Mouse (Mus musculus): ENCODE results near the gene Zfr2. TPM values are rescaled to one million over a fixed set of nuclear protein-coding genes. Genes with fewer than 3 reads are reported as not detected.

Zfr2 gene
- total and polyA plus RNA-seq, 3 experiments = 0.81 to 1.4 TPM; not detected in 1

- peak; percentile 45 for DNase-seq (ENCODE audit: low read depth, low spot score)
- Histone ChIP-seq H3K9me3 (replicated peaks; ENCODE audit: insufficient read depth, low read length) (no peaks in the 10 kb centered on the region), H3K79me2 (ENCODE audit: control insufficient read depth, insufficient read depth, low read length, poor library complexity) (no peaks in the 10 kb centered on the region), H3K9ac (ENCODE audit: control insufficient read depth, low read depth, low read length, poor library complexity, severe bottlenecking) (no peak overlapping the region), H3K4me3 (ENCODE audit: control insufficient read depth in 1 of 2, insufficient read depth in 1 of 2, low read depth in 2 of 2, low read length in 2 of 2) (no peak overlapping the region), H3K27me3 (ENCODE audit: control insufficient read depth in 1 of 2, insufficient read depth in 2 of 2, low read length in 2 of 2) (no peaks in the 10 kb centered on the region; a peak in 1 of 4 replicates), H3K27ac (ENCODE audit: control insufficient read depth, low read depth, low read length) (no peak overlapping the region), H3K4me1 (ENCODE audit: control insufficient read depth in 1 of 2, insufficient read depth in 2 of 2, low read length in 2 of 2) (no peaks in the 10 kb centered on the region; a peak in 1 of 4 replicates), H3K36me3 (ENCODE audit: control insufficient read depth in 1 of 2, insufficient read depth in 2 of 2, low read length in 2 of 2) (no peaks in the 10 kb centered on the region)
- TF ChIP-seq RAD21 (IDR thresholded peaks at IDR 0.05; ENCODE audit: low read depth, low read length) = peak; percentile 4; the same call in 1 of the 2 replicates
- no peak for TF ChIP-seq POLR2A (IDR thresholded peaks at IDR 0.05; ENCODE audit: control insufficient read depth in 1 of 2, insufficient read depth in 1 of 2, low read depth in 1 of 2, low read length in 2 of 2, poor library complexity in 1 of 2)
- no peak for TF ChIP-seq TAL1 (IDR thresholded peaks at IDR 0.05; ENCODE audit: low read length)
- no peak for TF ChIP-seq EP300 (IDR thresholded peaks at IDR 0.05; ENCODE audit: low read depth in 1 of 2, low read length in 2 of 2)
- no peak for TF ChIP-seq HCFC1 (IDR thresholded peaks at IDR 0.05; ENCODE audit: low read depth, low read length)
- TF ChIP-seq POLR2AphosphoS2 (IDR thresholded peaks at IDR 0.05; ENCODE audit: low read length) = no peak
- no peak for TF ChIP-seq MXI1 (IDR thresholded peaks at IDR 0.05; ENCODE audit: low read depth, low read length)
- TF ChIP-seq SMC3 (IDR thresholded peaks at IDR 0.05; ENCODE audit: low read depth, low read length) = no peak
- no peak for TF ChIP-seq CHD1 (IDR thresholded peaks at IDR 0.05; ENCODE audit: low read depth, low read length)
- peak; percentile 46 to 67 (median 57) for TF ChIP-seq CTCF (IDR thresholded peaks at IDR 0.05 in 2 of 3, conservative IDR thresholded peaks at IDR 0.05 in 1 of 3; ENCODE audit: control insufficient read depth in 1 of 3, insufficient read depth in 1 of 3, low read depth in 2 of 3, low read length in 3 of 3, poor library complexity in 1 of 3, severe bottlenecking in 1 of 3)
- no peak for TF ChIP-seq ZC3H11A (IDR thresholded peaks at IDR 0.05; ENCODE audit: low read depth, low read length)
- TF ChIP-seq BHLHE40 (IDR thresholded peaks at IDR 0.05; ENCODE audit: borderline replicate concordance, low read depth, low read length) = no peak
- no peak for TF ChIP-seq SIN3A (IDR thresholded peaks at IDR 0.05; ENCODE audit: low read length)
- TF ChIP-seq ELF1 (IDR thresholded peaks at IDR 0.05; ENCODE audit: low read depth, low read length) = no peak
Measured at GRCm38 (mm10) chr10:81210154-81210553, 22.8 kb upstream of the Zfr2 start.

GRCm38 (mm10) chr10:81216260-81216659 lies 16.7 kb upstream of the Zfr2 start:
- H3K27ac ChIP-seq (ENCODE audit: control insufficient read depth, low read depth, low read length) = peak overlapping the region; percentile 48
- no peaks in the 10 kb centered on the region for H3K27me3 ChIP-seq (ENCODE audit: control insufficient read depth in 1 of 2, insufficient read depth in 2 of 2, low read length in 2 of 2)
- H3K4me1 ChIP-seq (ENCODE audit: control insufficient read depth in 1 of 2, insufficient read depth in 2 of 2, low read length in 2 of 2) = peaks cover 2 to 13% of the 10 kb centered on the region in 2 experiments
- H3K79me2 ChIP-seq (ENCODE audit: control insufficient read depth, insufficient read depth, low read length, poor library complexity) = no peaks in the 10 kb centered on the region
- peak; percentile 90 for DNase-seq (ENCODE audit: low read depth, low spot score)
- peak overlapping the region; percentile 49 for H3K9ac ChIP-seq (ENCODE audit: control insufficient read depth, low read depth, low read length, poor library complexity, severe bottlenecking)
- H3K36me3 ChIP-seq (ENCODE audit: control insufficient read depth in 1 of 2, insufficient read depth in 2 of 2, low read length in 2 of 2) = peaks cover 0 to 2% of the 10 kb centered on the region in 2 experiments; a peak in 1 of 4 replicates
- H3K9me3 ChIP-seq (replicated peaks; ENCODE audit: insufficient read depth, low read length) = no peaks in the 10 kb centered on the region
- peak overlapping the region; percentile 31 to 60; a peak in 3 of 4 replicates for H3K4me3 ChIP-seq (ENCODE audit: control insufficient read depth in 1 of 2, insufficient read depth in 1 of 2, low read depth in 2 of 2, low read length in 2 of 2)
- TF ChIP-seq TAL1 (IDR thresholded peaks at IDR 0.05; ENCODE audit: low read length) (no peak), ELF1 (IDR thresholded peaks at IDR 0.05; ENCODE audit: low read depth, low read length) (peak; percentile 63; the same call in 1 of the 2 replicates), POLR2A (IDR thresholded peaks at IDR 0.05; ENCODE audit: control insufficient read depth in 1 of 2, insufficient read depth in 1 of 2, low read depth in 1 of 2, low read length in 2 of 2, poor library complexity in 1 of 2) (peak; percentile 48 to 76; a peak in 2 of 4 replicates), HCFC1 (IDR thresholded peaks at IDR 0.05; ENCODE audit: low read depth, low read length) (peak; percentile 69), ZMIZ1 (IDR thresholded peaks at IDR 0.05; ENCODE audit: low read depth, low read length) (peak; percentile 63; the same call in 1 of the 2 replicates), SIN3A (IDR thresholded peaks at IDR 0.05; ENCODE audit: low read length) (peak; percentile 67), KAT2A (conservative IDR thresholded peaks at IDR 0.05; ENCODE audit: low read depth, low read length) (no peak), JUND (IDR thresholded peaks at IDR 0.05; ENCODE audit: low read depth, low read length) (no peak), TCF12 (IDR thresholded peaks at IDR 0.05; ENCODE audit: low read depth, low read length) (peak; percentile 56; the same call in 1 of the 2 replicates), SMC3 (IDR thresholded peaks at IDR 0.05; ENCODE audit: low read depth, low read length) (no peak), GATA1 (IDR thresholded peaks at IDR 0.05; ENCODE audit: low read depth, low read length) (peak; percentile 47; the same call in 1 of the 2 replicates), ZKSCAN1 (IDR thresholded peaks at IDR 0.05; ENCODE audit: low read depth, low read length) (no peak), CHD2 (IDR thresholded peaks at IDR 0.05; ENCODE audit: low read length) (no peak), NRF1 (IDR thresholded peaks at IDR 0.05; ENCODE audit: insufficient read depth, low read depth, low read length, poor library complexity, severe bottlenecking) (0 out of 2 replicates have a peak, but pooled peaks have one; percentile 20), MAX (IDR thresholded peaks at IDR 0.05; ENCODE audit: low read length) (peak; percentile 45; the same call in 1 of the 2 replicates), MYB (IDR thresholded peaks at IDR 0.05; ENCODE audit: low read depth, low read length) (no peak), MYC (IDR thresholded peaks at IDR 0.05; ENCODE audit: low read depth, low read length) (0 out of 2 replicates have a peak, but pooled peaks have one; percentile 16), POLR2AphosphoS2 (IDR thresholded peaks at IDR 0.05; ENCODE audit: low read length) (peak; percentile 45; the same call in 1 of the 2 replicates), TBP (IDR thresholded peaks at IDR 0.05; ENCODE audit: low read depth, low read length) (peak; percentile 84), MAZ (IDR thresholded peaks at IDR 0.05; ENCODE audit: low read depth, low read length) (no peak), ZC3H11A (IDR thresholded peaks at IDR 0.05; ENCODE audit: low read depth, low read length) (no peak), UBTF (IDR thresholded peaks at IDR 0.05; ENCODE audit: borderline replicate concordance, insufficient read depth, low read depth, low read length) (no peak), EP300 (IDR thresholded peaks at IDR 0.05; ENCODE audit: low read depth in 1 of 2, low read length in 2 of 2) (0 out of 4 replicates have a peak, but pooled peaks of 1 of the 2 experiments have one; percentile 19), NELFE (IDR thresholded peaks at IDR 0.05; ENCODE audit: low read depth, low read length) (peak; percentile 72), CHD1 (IDR thresholded peaks at IDR 0.05; ENCODE audit: low read depth, low read length) (no peak)

Data from MEL (cell line).